Mouse (Mus musculus) right cerebral cortex, postnatal 25 days (tissue): ENCODE measurements around the gene Crisp4.

Source experiments
- DNase-seq: peaks from one replicate; pipeline ENCODE4 v3.0.0; 2022

Crisp4 gene

DNA sequence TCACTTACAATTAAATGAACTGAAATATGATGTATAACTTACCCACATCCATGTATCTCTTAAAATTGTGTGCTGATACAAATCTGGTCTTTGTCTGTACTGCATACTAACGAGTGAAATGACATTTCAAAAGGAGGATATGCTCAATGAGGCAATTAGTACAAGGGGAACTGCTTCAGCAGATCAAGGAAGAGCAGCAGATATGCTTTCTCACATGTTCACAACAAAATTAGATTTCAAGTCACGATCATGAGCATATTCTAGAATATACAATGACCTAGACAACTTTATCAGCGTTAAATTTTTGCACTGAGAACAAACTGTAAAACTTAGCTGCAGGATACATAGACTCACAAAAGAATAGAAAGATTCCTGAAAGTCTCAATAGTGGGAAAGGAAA, at the start of gene Crisp4:
TSS of gene Crisp4 (minus strand) at position 101 of the 400 bp plus-strand sequence.
- no peak for DNase-seq

DNA sequence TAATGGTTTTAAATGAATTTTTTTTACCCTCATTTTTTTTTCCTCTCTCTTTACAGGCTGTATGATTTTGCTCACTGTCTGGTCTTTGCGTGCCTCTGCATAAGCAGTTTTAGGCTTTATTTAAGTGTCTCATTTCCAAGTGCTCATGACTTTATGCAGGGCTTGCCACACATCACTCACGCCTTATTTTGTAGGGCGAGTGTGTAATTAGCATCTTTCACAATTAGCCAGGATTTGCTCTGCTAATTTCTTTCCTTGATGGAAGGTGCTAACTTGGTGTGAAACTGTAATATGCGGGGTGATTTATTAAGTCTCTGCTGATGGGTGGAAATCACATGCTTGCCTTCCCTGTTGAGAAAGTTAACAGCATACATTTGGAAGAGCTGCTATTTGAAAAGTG, 46.0 kb upstream of the Crisp4 start:
- DNase-seq = no peak

DNA sequence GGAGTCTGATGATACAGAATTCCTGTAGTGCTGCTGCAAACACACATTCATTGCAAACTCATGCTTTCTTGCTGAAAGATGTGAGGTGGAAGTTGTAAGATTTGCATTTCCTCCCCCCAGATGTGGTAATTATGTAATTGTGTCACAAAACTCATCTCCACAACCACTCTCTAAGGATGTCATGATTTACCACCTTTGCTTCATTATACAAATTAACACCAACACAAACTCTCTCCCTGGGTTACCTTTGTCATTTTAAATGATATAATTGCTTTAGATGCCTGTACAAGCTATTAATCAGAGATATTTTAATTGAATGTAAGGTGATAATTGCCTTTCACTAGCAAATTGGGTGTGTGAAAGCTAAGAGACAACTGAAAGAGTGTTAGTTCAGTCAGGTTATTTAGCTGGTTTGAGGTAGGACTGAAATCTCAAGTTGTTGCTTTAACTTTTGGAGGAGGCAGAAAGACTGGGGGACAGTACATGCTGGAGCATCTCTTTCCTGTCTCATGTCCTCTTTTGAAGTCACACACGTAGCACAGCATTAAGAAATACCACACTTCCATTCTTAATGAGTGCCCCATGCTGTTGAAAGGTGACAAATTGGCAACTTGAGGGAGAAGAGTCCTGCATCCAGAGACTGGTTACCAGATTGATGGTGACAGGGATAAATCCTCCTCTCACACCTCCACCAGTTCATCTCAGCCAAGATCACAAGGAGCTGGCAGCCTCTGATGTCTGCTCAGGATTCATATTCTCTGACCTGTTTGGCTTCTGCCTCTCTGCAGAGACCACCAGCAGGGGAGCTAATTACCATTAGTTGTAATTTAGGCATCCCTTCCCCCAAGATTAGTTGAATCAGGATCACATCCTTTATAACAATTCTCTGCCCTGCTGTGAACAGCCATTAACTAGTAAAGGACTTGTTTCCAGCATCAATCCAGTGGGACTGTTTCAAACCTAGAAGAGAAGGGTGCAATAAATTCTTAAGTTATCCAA, 45.3 kb upstream of the Crisp4 start:
- DNase-seq = no peak

DNA sequence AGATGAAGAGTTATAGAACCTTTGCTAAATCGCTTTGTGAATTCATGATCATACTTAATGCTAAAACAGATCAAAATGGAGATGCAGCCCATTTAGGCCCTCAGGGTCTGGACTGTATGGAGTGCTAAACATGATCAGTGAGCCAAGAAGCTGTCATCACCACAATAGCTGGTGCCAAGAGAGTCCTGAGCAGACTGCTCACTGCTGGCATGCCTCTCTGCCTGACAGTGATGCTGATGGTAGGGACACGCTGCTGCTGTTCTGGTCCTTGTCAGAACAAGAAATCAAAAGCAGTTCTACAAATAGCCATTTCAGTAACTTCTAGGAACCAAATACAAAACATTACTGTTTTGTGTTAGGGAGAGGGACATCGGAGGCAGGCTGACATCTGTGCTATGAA, 35.5 kb upstream of the Crisp4 start:
- DNase-seq = no peak

DNA sequence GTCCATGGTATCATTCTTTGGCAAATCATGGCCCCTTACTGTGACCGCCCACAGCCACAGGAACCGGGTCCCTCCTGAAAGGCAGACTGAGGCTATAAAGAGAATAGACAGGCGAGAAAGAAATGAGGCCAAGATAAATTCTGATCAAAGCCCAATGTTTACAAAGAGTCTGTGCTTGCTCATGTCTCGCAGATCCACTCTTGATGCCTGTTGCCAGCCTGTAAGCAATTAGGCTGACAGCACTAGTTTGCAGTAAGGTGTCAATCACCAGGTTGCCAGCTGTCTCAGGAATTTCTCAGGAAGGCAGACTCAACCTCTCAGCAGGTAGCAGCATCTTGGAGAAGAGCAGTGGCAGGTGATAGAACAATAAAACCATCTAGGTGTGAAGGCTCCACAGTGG, 24.9 kb upstream of the Crisp4 start:
- DNase-seq = no peak

DNA sequence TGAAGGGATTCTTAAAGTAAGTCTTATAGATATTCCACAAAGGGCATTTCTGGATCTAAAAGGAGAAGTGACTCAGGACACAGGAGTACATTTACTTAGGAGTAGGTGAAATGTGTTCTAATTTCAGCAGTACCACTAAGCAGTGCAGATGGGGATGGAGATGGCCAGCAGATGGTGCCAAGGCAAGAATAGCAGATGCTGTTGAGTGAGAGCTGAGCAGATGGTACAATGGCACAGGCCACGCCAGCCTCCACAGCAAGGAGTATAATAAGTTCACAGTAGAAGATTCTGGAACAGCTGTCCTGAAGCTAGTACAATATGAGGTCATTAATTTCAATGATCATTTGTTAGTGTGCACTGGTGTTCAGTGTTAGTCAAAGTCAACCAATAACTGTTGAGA, 22.6 kb upstream of the Crisp4 start:
- DNase-seq = peak; percentile 64

DNA sequence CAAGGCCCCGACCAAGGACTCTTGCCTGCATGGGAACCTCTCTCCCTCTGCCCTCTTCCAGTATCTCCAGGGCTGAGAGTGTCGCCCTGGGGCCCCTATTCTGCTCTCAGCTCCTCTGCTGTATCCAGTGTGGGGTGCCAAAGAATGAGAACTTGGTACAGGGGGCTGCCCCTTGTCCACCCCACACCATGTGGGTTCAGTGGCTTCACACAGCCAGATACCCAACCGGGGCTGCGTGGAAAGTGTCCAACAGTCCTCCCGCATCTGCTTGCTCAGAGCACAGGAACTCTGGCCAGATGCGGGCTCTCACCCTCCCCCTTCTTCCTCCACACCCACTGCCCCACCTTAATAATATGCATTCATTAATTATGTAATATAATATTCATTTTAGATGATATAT, 13.4 kb upstream of the Crisp4 start:
- no peak for DNase-seq

DNA sequence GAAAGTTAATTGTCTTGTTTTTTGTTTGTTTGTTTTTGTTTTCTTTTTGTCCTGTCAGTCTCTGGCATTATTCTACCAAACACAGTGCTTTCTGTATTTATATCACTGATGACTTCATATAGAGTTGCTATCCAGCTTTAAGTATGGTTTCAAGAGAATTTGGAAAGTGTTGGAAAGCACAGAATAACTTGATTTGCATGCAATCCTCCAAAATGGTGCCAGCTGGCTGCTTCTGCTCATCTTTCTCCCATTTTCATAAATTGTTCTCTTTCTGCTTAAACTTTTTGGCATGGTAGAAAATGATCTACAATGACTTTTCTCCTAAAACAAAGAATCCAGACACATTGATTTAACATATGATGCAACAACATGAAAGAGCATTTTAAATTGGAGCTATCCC, 2.5 kb upstream of the Crisp4 start:
- no peak for DNase-seq

DNA sequence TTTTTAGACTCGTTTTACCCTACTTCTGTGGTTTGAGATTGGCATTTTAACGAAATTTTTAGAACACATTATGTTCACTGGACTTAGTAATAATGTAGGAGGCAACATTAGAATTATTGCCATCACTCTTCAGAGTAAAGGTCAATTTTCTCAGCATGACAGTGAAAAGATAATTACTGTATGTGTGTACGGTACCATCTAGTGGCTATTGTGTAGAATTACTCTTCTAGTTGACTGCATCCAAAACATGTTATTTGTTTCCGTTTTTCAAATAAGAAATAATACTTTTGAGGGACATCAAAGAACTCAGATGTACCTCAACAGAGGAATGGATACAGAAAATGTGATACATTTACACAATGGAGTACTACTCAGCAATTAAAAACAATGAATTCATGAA, 14.0 kb downstream of the Crisp4 start:
- no peak for DNase-seq

DNA sequence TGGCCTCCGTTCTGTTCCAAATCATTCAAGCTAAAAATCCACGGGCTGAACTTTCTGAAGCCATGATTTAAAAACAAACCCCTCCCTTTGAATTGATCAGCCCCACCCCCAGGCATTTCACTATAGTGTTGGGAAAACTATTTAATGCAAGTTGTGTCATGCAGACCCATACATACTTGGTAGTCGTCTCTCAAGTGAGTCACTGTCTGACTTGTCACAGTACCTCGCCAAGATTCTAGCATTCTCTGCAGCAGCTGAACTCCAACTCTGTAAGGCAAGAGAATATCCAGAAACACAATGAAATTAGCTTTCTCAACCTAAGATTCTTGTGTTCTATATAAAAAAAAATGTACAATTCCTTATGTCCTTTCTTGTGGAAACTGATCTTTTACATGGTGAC, 15.7 kb downstream of the Crisp4 start:
- no peak for DNase-seq

DNA sequence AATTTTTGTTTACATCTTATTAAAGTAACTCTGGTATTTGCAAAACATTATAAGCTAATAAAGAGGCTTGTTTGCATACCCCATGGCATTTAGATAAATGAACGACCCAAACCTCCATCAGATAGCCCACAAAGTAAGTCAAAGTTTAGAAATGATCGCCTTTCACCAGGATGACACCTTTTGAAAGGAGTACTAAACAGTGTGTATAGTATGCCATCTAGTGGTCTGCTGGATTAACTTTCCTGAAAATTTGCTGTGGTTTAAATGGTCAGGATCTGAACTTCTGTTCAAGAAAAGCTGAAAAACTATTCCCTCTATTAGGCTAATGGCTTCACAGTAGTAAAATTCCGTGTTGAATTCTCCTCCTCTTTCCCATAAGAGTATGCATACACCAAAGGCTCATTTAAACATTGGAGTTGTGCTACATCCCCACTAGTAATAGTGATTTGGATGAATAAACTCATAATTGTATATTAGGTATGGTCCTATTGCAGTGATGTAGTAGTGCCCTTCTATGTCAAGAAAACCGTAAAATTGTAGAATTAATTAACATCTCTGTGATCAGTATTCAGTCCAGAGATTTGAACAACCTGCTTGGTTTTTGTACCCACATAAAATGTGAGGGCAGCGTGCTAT, 38.9 kb downstream of the Crisp4 start:
- no peak for DNase-seq

DNA sequence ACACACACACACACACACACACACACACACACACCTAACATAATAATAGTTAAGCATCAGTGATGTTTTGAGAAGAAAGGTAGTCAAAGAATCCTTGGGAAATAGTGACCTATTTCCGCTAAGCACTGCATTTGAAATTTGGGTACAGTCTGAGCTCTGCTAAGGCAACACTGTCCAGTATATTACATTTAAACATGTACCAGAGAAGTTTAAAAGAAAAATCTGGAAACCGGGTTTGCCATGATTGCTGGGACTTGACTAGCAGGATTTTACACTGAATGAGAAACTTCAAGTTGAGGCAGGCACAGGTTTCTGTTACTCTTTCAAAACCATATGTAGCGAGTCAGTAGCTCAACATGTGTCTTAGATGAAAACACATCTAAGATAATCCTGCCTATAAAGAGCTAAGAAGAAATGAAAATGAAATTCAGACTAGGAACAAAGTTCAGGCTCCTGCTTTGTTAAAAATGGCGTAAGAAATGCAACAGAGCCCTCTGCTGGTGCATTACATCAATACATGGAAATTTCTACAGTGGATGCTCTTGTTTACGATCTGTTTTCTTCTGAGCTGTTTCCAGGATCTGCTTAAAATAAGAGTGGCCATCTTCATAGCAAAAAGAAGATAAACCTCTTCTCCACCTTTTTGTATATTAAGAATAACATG, 39.7 kb downstream of the Crisp4 start:
- peak; percentile 7 for DNase-seq

DNA sequence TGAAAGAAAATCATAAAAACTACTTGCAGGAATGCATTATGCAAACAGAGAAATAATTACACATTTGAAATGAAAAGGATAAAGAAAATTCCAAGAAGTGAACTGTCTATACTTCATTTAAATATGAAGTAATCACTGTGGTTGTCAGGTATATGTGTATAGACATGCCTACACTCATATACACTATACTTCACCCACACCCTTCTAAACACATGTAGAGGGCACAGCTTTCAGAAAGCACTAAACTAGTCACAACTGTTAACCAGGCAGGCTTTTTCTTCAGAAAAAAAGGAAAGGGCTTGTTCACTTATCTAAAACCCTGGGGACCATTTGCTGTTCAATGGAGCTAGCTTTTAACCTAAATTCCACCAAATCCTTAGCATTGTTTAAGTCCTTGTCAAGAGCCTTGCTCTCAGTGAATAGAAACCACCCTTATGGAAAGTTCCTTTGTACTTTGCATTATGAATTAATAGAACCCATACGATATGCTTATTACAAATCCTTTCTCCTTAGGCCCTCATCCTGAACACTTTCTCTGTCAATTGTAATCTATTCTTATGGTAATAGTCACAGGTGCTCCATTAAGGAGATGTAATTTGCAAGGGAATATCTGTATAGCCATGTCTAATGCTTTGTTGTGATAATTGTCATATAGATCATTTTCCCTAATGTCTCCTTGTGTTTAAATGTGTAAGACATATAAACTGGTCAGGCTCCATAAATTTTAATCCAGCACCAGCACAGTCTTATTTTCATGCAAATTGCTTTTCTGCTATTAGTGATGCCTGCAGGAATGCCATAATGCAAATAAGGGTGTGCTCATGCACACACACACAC, 40.5 kb downstream of the Crisp4 start:
- no peak for DNase-seq
